Mouse (Mus musculus) neural tube, embryonic 11.5 days (tissue): ENCODE measurements around the gene Gm21962. TPM values are rescaled to one million over a fixed set of nuclear protein-coding genes. Genes with fewer than 3 reads are reported as not detected.
A peak's percentile ranks its signal among the peaks of the same experiment; 100 is the strongest.

Source experiments
- ATAC-seq: fragments of 200-750 bp; cut with Nextera tagmentation; 2 replicates; pipeline ENCODE4 v1.8.0; 2017; ENCODE audit warnings: moderate number of reproducible peaks, mild to moderate bottlenecking, moderate TSS enrichment, moderate library complexity; ENCODE audit not compliant: insufficient read depth, low FRiP score, low TSS enrichment
- DNase-seq: peaks from one replicate; pipeline ENCODE4 v3.0.0-alpha.2; 2015; ENCODE audit warnings: low spot score
- H3K27ac ChIP-seq: fragments of 300-500 bp; sonication (generic); 2 replicates; pipeline ENCODE4 v1.5.1; 2014; ENCODE audit warnings: low read depth, mild to moderate bottlenecking, low read length
- H3K27me3 ChIP-seq: fragments of 300-500 bp; sonication (generic); 2 replicates; pipeline ENCODE4 v1.6.1; 2014; ENCODE audit warnings: mild to moderate bottlenecking, low read length, mixed read lengths; ENCODE audit not compliant: control insufficient read depth, insufficient read depth
- H3K36me3 ChIP-seq: fragments of 300-500 bp; sonication (generic); 2 replicates; pipeline ENCODE4 v1.6.1; 2014; ENCODE audit warnings: mild to moderate bottlenecking, low read length, moderate library complexity, mixed read lengths; ENCODE audit not compliant: control insufficient read depth, insufficient read depth
- H3K4me1 ChIP-seq: fragments of 300-500 bp; sonication (generic); 2 replicates; pipeline ENCODE4 v1.6.1; 2014; ENCODE audit warnings: low read length, mixed read lengths; ENCODE audit not compliant: control insufficient read depth, insufficient read depth
- H3K4me2 ChIP-seq: fragments of 300-500 bp; sonication (generic); 2 replicates; pipeline ENCODE4 v1.6.1; 2014; ENCODE audit warnings: low read depth, mild to moderate bottlenecking, moderate library complexity
- H3K4me3 ChIP-seq: fragments of 300-500 bp; sonication (generic); 2 replicates; pipeline ENCODE4 v1.5.1; 2014; ENCODE audit warnings: low read depth, low read length
- H3K9ac ChIP-seq: fragments of 300-500 bp; sonication (generic); 2 replicates; pipeline ENCODE4 v1.6.1; 2014; ENCODE audit warnings: mild to moderate bottlenecking, low read length
- H3K9me3 ChIP-seq: fragments of 300-500 bp; sonication (generic); 2 replicates; pipeline ENCODE4 v1.6.1; 2016; ENCODE audit warnings: low read length; ENCODE audit not compliant: control insufficient read depth
- WGBS: fragments of 180-500 bp; shearing (Covaris S2); extraction: QIAGEN DNeasy Blood & Tissue Kit; methylation state at CpG from one replicate; pipeline ENCODE4 v1.1.7; 2014; 5-methylcytosine and 5-hydroxymethylcytosine counted together
- microRNA-seq: library from miRNA; unstranded; fragments of <30 nt; microRNA quantifications from one replicate; pipeline ENCODE4, GENCODE M21; 2016
- polyA plus RNA-seq: library from polyadenylated mRNA; unstranded; fragments of >200 nt; fragmentation: Nextera tagmentation; extraction: Ambion mirVana; gene quantifications from 2 replicates; pipeline ENCODE4 v1.2.1, GENCODE M21; 2014

Gm21962 gene
- polyA plus RNA-seq, 1 experiment from 2014 or later = not detected

GRCm38 (mm10) chr3:137682911-137683806, 11.8 kb downstream of the Gm21962 start:
- Histone ChIP-seq H3K4me2 (peak overlapping the region; percentile 10; the same call in 1 of the 2 replicates), H3K4me3 (no peak overlapping the region), H3K4me1 (peaks cover 5% of the 10 kb centered on the region; the same call in 1 of the 2 replicates), H3K27me3 (no peaks in the 10 kb centered on the region), H3K9me3 (no peaks in the 10 kb centered on the region), H3K9ac (peak overlapping the region; percentile 37; the same call in 1 of the 2 replicates), H3K36me3 (no peaks in the 10 kb centered on the region), H3K27ac (peak overlapping the region; percentile 75)
- WGBS = 9% methylated on average over 7 of the region's 7 CpGs
- DNase-seq (peak; percentile 79), ATAC-seq (peak; percentile 95)

- Histone ChIP-seq H3K4me1 (peaks cover 5% of the 10 kb centered on the region; the same call in 1 of the 2 replicates), H3K4me3 (no peak overlapping the region), H3K9me3 (no peaks in the 10 kb centered on the region), H3K27ac (peak overlapping the region; percentile 8; the same call in 1 of the 2 replicates), H3K9ac (no peak overlapping the region), H3K4me2 (no peak overlapping the region), H3K27me3 (no peaks in the 10 kb centered on the region), H3K36me3 (no peaks in the 10 kb centered on the region)
- ATAC-seq = peak; percentile 76
- WGBS = 26% methylated on average over 6 of the region's 6 CpGs
- no peak for DNase-seq
Measured at GRCm38 (mm10) chr3:137683807-137684403, 12.6 kb downstream of the Gm21962 start.

- 90% methylated on average over 2 of the region's 2 CpGs for WGBS
- Histone ChIP-seq H3K9ac (no peak overlapping the region), H3K27me3 (no peaks in the 10 kb centered on the region), H3K36me3 (no peaks in the 10 kb centered on the region), H3K4me1 (peaks cover 5% of the 10 kb centered on the region; the same call in 1 of the 2 replicates), H3K9me3 (no peaks in the 10 kb centered on the region), H3K27ac (no peak overlapping the region), H3K4me3 (no peak overlapping the region), H3K4me2 (no peak overlapping the region)
- no peak for ATAC-seq
- DNase-seq = no peak
Measured at GRCm38 (mm10) chr3:137686932-137687331, 15.6 kb downstream of the Gm21962 start.

DNA sequence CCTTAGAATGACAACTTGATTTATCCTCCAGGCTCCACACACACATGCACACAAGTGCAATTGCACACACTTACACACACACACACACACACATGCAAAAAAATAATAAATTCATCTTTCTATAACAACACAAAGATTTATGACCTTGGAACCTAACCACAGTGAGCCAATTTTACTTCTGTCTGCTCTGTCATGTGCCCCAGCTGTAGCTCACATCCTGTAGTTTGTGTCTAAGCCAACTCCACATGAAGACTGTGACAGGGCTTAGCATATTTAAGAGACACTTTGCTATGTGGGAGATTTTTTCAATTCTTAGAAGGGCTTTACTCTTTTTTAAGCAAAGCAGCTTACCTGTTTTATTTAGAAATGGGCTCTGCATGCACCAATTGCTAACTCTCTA, 20.2 kb downstream of the Gm21962 start:
- DNase-seq (no peak), ATAC-seq (no peak)
- Histone ChIP-seq H3K27ac (no peak overlapping the region), H3K9me3 (no peaks in the 10 kb centered on the region), H3K4me2 (no peak overlapping the region), H3K36me3 (no peaks in the 10 kb centered on the region), H3K4me1 (no peaks in the 10 kb centered on the region), H3K9ac (no peak overlapping the region), H3K27me3 (no peaks in the 10 kb centered on the region), H3K4me3 (no peak overlapping the region)

DNA sequence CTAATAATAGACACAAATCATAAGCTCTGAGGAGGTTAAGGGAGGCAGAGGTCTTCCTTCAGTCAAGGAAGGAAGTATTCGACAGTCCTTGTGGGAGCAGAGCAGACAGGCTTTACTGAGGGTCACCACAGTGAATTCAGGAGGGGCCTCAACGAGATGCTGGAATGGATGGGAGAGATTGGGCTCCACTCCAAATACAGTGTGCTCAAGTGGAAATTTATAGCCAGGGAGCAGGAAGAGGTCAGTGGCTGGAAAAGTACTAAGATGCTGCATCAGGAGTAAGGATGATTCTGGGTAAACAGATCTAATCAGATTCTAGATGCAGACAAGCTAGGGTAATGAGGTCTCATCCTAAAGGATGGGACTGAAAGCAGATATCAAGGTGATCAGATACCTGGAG, 44.6 kb downstream of the Gm21962 start:
- Histone ChIP-seq H3K4me2 (no peak overlapping the region), H3K36me3 (no peaks in the 10 kb centered on the region), H3K9me3 (no peaks in the 10 kb centered on the region), H3K27me3 (no peaks in the 10 kb centered on the region), H3K4me1 (no peaks in the 10 kb centered on the region), H3K9ac (no peak overlapping the region), H3K4me3 (no peak overlapping the region), H3K27ac (no peak overlapping the region)
- ATAC-seq (no peak), DNase-seq (no peak)
- 63% methylated on average over 2 of the region's 2 CpGs for WGBS

DNA sequence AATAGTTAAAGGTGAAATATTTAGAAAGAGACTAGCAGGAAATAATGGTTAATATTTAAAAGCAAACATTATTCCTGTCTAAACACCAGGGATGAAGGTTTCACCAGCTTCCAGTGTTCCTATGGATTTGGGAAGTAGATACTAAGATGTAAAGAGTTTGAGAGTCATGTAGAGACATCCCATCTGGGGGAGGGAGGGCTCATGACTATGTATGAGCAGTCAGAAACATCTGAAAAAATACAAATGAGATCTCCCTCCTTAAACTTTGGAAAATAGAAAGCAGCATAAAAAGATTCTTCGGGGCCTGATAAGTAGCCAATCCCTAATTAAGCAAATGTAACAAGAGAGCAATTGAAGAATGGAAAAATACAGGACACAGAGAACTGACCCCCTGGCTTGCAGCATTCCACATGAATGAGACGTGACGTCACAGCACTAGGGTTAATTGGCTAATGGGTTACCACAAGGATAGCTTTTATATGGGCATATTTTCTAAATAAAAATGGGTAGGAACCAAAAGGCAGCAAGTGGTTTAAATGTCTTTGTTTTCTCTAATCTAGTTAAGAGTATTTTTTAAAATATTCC, 45.3 kb downstream of the Gm21962 start:
- Histone ChIP-seq H3K4me3 (no peak overlapping the region), H3K36me3 (no peaks in the 10 kb centered on the region), H3K9ac (no peak overlapping the region), H3K27ac (no peak overlapping the region), H3K4me1 (no peaks in the 10 kb centered on the region), H3K27me3 (no peaks in the 10 kb centered on the region), H3K9me3 (no peaks in the 10 kb centered on the region), H3K4me2 (no peak overlapping the region)
- ATAC-seq (no peak), DNase-seq (no peak)
- 59% methylated on average over 3 of the region's 3 CpGs for WGBS

Small RNA genes lying within 50 kb of the gene (microRNA-seq; reads per million reads assigned to microRNA genes)
- not detected for gene Gm22468

Other genes with a start within 250 kb of the Gm21962 start
- gene Ddit4l, start 49.9 kb upstream of the Gm21962 start, polyA plus RNA-seq = 9.0 and 12.4 TPM in 2 replicates
- gene H2afz, start 193.0 kb downstream of the Gm21962 start, polyA plus RNA-seq = 2,454 and 2,599 TPM in 2 replicates
- 8.7 and 11.0 TPM in 2 replicates for gene Dnajb14, start 196.2 kb downstream of the Gm21962 start, polyA plus RNA-seq
- gene Lamtor3, start 247.0 kb downstream of the Gm21962 start, polyA plus RNA-seq = 94.8 and 97.7 TPM in 2 replicates